Comparison of ENCODE assay signal across 9 mouse cellular contexts in genomic region chr16:18233919-18234670, GRCm38 (mm10). TPM values are rescaled to one million over a fixed set of nuclear protein-coding genes. Genes with fewer than 3 reads are reported as not detected.
DNase-seq lines count a peak whose midpoint lies in the region; ATAC-seq and TF ChIP-seq lines count a peak whose summit lies in the region.
"Had no signal": no experiment of that assay in that cellular context is flagged by ENCODE, and none has a peak within 500 bp of the region (broad histone marks: within the 10 kb centered on the region; RNA-seq: fewer than 3 reads in every experiment).

No protein-coding gene starts in this region.

- WGBS in heart, embryonic 10.5 days: 20% methylated on average over 13 of the region's 13 CpGs
- 19% methylated on average over 13 of the region's 13 CpGs for WGBS in forebrain, embryonic 15.5 days
- 22% methylated on average over 13 of the region's 13 CpGs for WGBS in liver, embryonic 12.5 days (ENCODE audit: insufficient replicate concordance)
- 14% methylated on average over 13 of the region's 13 CpGs for WGBS in stomach, embryonic 14.5 days

- no peaks in the 10 kb centered on the region for H3K9me3 ChIP-seq in heart, embryonic 10.5 days
- H3K9me3 ChIP-seq in CH12.LX (replicated peaks; ENCODE audit: low read length): no peaks in the 10 kb centered on the region
- no peaks in the 10 kb centered on the region for H3K9me3 ChIP-seq in forebrain, embryonic 15.5 days
- no peaks in the 10 kb centered on the region for H3K9me3 ChIP-seq in liver, embryonic 12.5 days (replicated peaks)
- H3K9me3 ChIP-seq in stomach, embryonic 14.5 days (ENCODE audit: control insufficient read depth, low read depth, low read length): no peaks in the 10 kb centered on the region

- dilution Hi-C loops in CH12.LX (cut with MboI; ENCODE audit: extremely low pct_ligation_motif_present, extremely low pct_unique_long_range_greater_than_20kb, low sequenced_read_pairs): no loop called here

- no peaks in the 10 kb centered on the region for H3K79me2 ChIP-seq in CH12.LX (replicated peaks; ENCODE audit: control insufficient read depth, extremely low read depth, insufficient read depth, poor library complexity, severe bottlenecking)

- peak overlapping the region; percentile 84 for H3K9ac ChIP-seq in CH12.LX (ENCODE audit: insufficient read depth, low read depth)
- peak overlapping the region; percentile 90 for H3K9ac ChIP-seq in forebrain, embryonic 15.5 days (replicated peaks)
- H3K9ac ChIP-seq in liver, embryonic 12.5 days: peak overlapping the region; percentile 71
- peak overlapping the region; percentile 85 for H3K9ac ChIP-seq in stomach, embryonic 14.5 days (replicated peaks; ENCODE audit: low read depth, low read length)

- no peak for TF ChIP-seq CTCF in CH12.LX (conservative IDR thresholded peaks at IDR 0.05 in 1 of 2, IDR thresholded peaks at IDR 0.05 in 1 of 2; ENCODE audit: low read depth in 2 of 2, low read length in 2 of 2)

- H3K4me1 ChIP-seq in heart, embryonic 10.5 days: peaks cover 57% of the 10 kb centered on the region
- H3K4me1 ChIP-seq in CH12.LX (ENCODE audit: control insufficient read depth in 1 of 2, insufficient read depth in 2 of 2): peaks cover 23 to 67% of the 10 kb centered on the region in 2 experiments
- peaks cover 48% of the 10 kb centered on the region for H3K4me1 ChIP-seq in forebrain, embryonic 15.5 days
- H3K4me1 ChIP-seq in liver, embryonic 12.5 days: peaks cover 60% of the 10 kb centered on the region
- H3K4me1 ChIP-seq in stomach, embryonic 14.5 days (ENCODE audit: control insufficient read depth, insufficient read depth, low read length): peaks cover 17% of the 10 kb centered on the region

- H3K36me3 ChIP-seq in heart, embryonic 10.5 days: peaks cover 16% of the 10 kb centered on the region
- peaks cover 13 to 47% of the 10 kb centered on the region in 2 experiments for H3K36me3 ChIP-seq in CH12.LX (replicated peaks in 1 of 2; ENCODE audit: control insufficient read depth in 1 of 2, insufficient read depth in 1 of 2, low read length in 1 of 2)
- H3K36me3 ChIP-seq in forebrain, embryonic 15.5 days: peaks cover 15% of the 10 kb centered on the region
- H3K36me3 ChIP-seq in liver, embryonic 12.5 days: peaks cover 14% of the 10 kb centered on the region
- peaks cover 14% of the 10 kb centered on the region for H3K36me3 ChIP-seq in stomach, embryonic 14.5 days (ENCODE audit: control insufficient read depth, insufficient read depth, low read length)

- H3K27me3 ChIP-seq in heart, embryonic 10.5 days (ENCODE audit: insufficient read depth, poor library complexity, severe bottlenecking): no peaks in the 10 kb centered on the region
- H3K27me3 ChIP-seq in CH12.LX (replicated peaks): no peaks in the 10 kb centered on the region
- H3K27me3 ChIP-seq in forebrain, embryonic 15.5 days: no peaks in the 10 kb centered on the region
- peaks cover 36% of the 10 kb centered on the region for H3K27me3 ChIP-seq in liver, embryonic 12.5 days (replicated peaks)
- no peaks in the 10 kb centered on the region for H3K27me3 ChIP-seq in stomach, embryonic 14.5 days (ENCODE audit: control insufficient read depth, insufficient read depth, low read length)

- no peak for TF ChIP-seq RAD21 in CH12.LX (IDR thresholded peaks at IDR 0.05; ENCODE audit: low read depth, low read length)

- H3K27ac ChIP-seq in heart, embryonic 10.5 days: peak overlapping the region; percentile 93
- H3K27ac ChIP-seq in CH12.LX (ENCODE audit: insufficient read depth, low read depth): no peak overlapping the region
- H3K27ac ChIP-seq in forebrain, embryonic 15.5 days (replicated peaks): peak overlapping the region; percentile 88
- 0 out of 2 replicates have a peak overlapping the region, but pooled peaks have one; percentile 17 for H3K27ac ChIP-seq in liver, embryonic 12.5 days
- H3K27ac ChIP-seq in stomach, embryonic 14.5 days (ENCODE audit: low read length): peak overlapping the region; percentile 68; the same call in 1 of the 2 replicates

- peak overlapping the region; percentile 93 for H3K4me3 ChIP-seq in heart, embryonic 10.5 days
- H3K4me3 ChIP-seq in CH12.LX (replicated peaks in 1 of 3; ENCODE audit: low read depth in 2 of 3, low read length in 2 of 3, poor library complexity in 1 of 3): peak overlapping the region; percentile 61 to 79 (median 69)
- peak overlapping the region; percentile 96 for H3K4me3 ChIP-seq in forebrain, embryonic 15.5 days
- peak overlapping the region; percentile 65 for H3K4me3 ChIP-seq in liver, embryonic 12.5 days
- peak overlapping the region; percentile 87 for H3K4me3 ChIP-seq in stomach, embryonic 14.5 days (ENCODE audit: low read depth, low read length)

- in situ Hi-C loops in CH12.LX (cut with MboI; ENCODE audit: low pct_ligation_motif_present, low pct_unique_long_range_greater_than_20kb, low sequenced_read_pairs): no loop called here

- ATAC-seq in forebrain, embryonic 15.5 days (replicated peaks): peak; percentile 28
- ATAC-seq in liver, embryonic 12.5 days: no peak
- ATAC-seq in stomach, embryonic 14.5 days (ENCODE audit: insufficient number of reproducible peaks, insufficient read depth, low FRiP score, low read depth): no peak

- no peak for TF ChIP-seq POLR2A in CH12.LX (IDR thresholded peaks at IDR 0.05; ENCODE audit: low read depth, low read length)

- TF ChIP-seq EP300 in CH12.LX (IDR thresholded peaks at IDR 0.05; ENCODE audit: low read length): no peak

- H3K4me2 ChIP-seq in CH12.LX (ENCODE audit: insufficient read depth, low read depth, poor library complexity, severe bottlenecking): peak overlapping the region; percentile 45
- H3K4me2 ChIP-seq in forebrain, embryonic 15.5 days (replicated peaks): peak overlapping the region; percentile 74
- H3K4me2 ChIP-seq in liver, embryonic 12.5 days: peak overlapping the region; percentile 80
- H3K4me2 ChIP-seq in stomach, embryonic 14.5 days (replicated peaks; ENCODE audit: low read depth, low read length): peak overlapping the region; percentile 77

- DNase-seq in heart, embryonic 10.5 days (ENCODE audit: low spot score): no peak
- no peak for DNase-seq in heart, adult 8-10 months (ENCODE audit: low spot score)
- DNase-seq in CH12.LX (ENCODE audit: extremely low read depth): no peak
- DNase-seq in left cerebral cortex, adult 18-20 months (ENCODE audit: low spot score in 2 of 2): no peak
- no peak for DNase-seq in right cerebral cortex, adult 18-20 months

RNA-seq across cellular contexts. Expression of gene Zdhhc8, which starts 0.8 kb away (rescaled TPM):
- 21.2 and 27.5 TPM in 2 replicates for polyA plus RNA-seq in heart, embryonic 10.5 days (2016; fragmentation: Nextera tagmentation; extraction: Ambion mirVana)
- total RNA-seq in heart, adult 8-10 months (2022): 10 to 100 TPM; 19.5 to 24.0 (median 20.8) TPM
- 10.3 and 12.1 TPM in 2 replicates for total RNA-seq in CH12.LX (2012; rRNA removed)
- 3.2 and 3.6 TPM in 2 replicates for total RNA-seq in CH12.LX (2014; rRNA removed)
- 9.5 and 15.2 TPM in 2 replicates for polyA plus RNA-seq in CH12.LX (2012; ENCODE audit: insufficient read length, low read depth)
- 17.9 and 18.9 TPM in 2 replicates for polyA plus RNA-seq in forebrain, embryonic 15.5 days (2015; fragmentation: Nextera tagmentation; extraction: Ambion mirVana)
- 4.3 and 4.9 TPM in 2 replicates for polyA plus RNA-seq in liver, embryonic 12.5 days (2016; fragmentation: Nextera tagmentation; extraction: Ambion mirVana)
- 9.8 and 11.1 TPM in 2 replicates for polyA plus RNA-seq in stomach, embryonic 14.5 days (2014; fragmentation: Nextera tagmentation; extraction: Ambion mirVana)
- 100 to 1,000 TPM; 106 to 124 TPM for total RNA-seq in left cerebral cortex, adult 18-20 months (2021)

RNA-seq across cellular contexts. Expression of gene Trmt2a, which starts 14.4 kb away (rescaled TPM):
- 83.3 and 111 TPM in 2 replicates for polyA plus RNA-seq in heart, embryonic 10.5 days (2016; fragmentation: Nextera tagmentation; extraction: Ambion mirVana)
- total RNA-seq in heart, adult 8-10 months (2022): 10 to 100 TPM; 15.8 to 19.5 (median 17.7) TPM
- total RNA-seq in CH12.LX (2012; rRNA removed): 155 and 208 TPM in 2 replicates
- 196 and 199 TPM in 2 replicates for total RNA-seq in CH12.LX (2014; rRNA removed)
- 216 and 252 TPM in 2 replicates for polyA plus RNA-seq in CH12.LX (2012; ENCODE audit: insufficient read length, low read depth)
- polyA plus RNA-seq in forebrain, embryonic 15.5 days (2015; fragmentation: Nextera tagmentation; extraction: Ambion mirVana): 114 and 119 TPM in 2 replicates
- polyA plus RNA-seq in liver, embryonic 12.5 days (2016; fragmentation: Nextera tagmentation; extraction: Ambion mirVana): 88.8 and 96.5 TPM in 2 replicates
- polyA plus RNA-seq in stomach, embryonic 14.5 days (2014; fragmentation: Nextera tagmentation; extraction: Ambion mirVana): 79.1 and 80.2 TPM in 2 replicates
- total RNA-seq in left cerebral cortex, adult 18-20 months (2021): 10 to 100 TPM; 41.8 to 48.5 TPM

RNA-seq across cellular contexts. Expression of gene Ranbp1, which starts 14.4 kb away (rescaled TPM):
- polyA plus RNA-seq in heart, embryonic 10.5 days (2016; fragmentation: Nextera tagmentation; extraction: Ambion mirVana): 601 and 873 TPM in 2 replicates
- 10 to 100 TPM; 30.5 to 40.3 (median 34.7) TPM for total RNA-seq in heart, adult 8-10 months (2022)
- 605 and 763 TPM in 2 replicates for total RNA-seq in CH12.LX (2012; rRNA removed)
- total RNA-seq in CH12.LX (2014; rRNA removed): 1,124 and 1,127 TPM in 2 replicates
- 1,263 and 1,327 TPM in 2 replicates for polyA plus RNA-seq in CH12.LX (2012; ENCODE audit: insufficient read length, low read depth)
- 441 and 464 TPM in 2 replicates for polyA plus RNA-seq in forebrain, embryonic 15.5 days (2015; fragmentation: Nextera tagmentation; extraction: Ambion mirVana)
- 595 and 610 TPM in 2 replicates for polyA plus RNA-seq in liver, embryonic 12.5 days (2016; fragmentation: Nextera tagmentation; extraction: Ambion mirVana)
- polyA plus RNA-seq in stomach, embryonic 14.5 days (2014; fragmentation: Nextera tagmentation; extraction: Ambion mirVana): 613 and 635 TPM in 2 replicates
- total RNA-seq in left cerebral cortex, adult 18-20 months (2021): 10 to 100 TPM; 85.5 to 91.0 TPM

RNA-seq across cellular contexts. Expression of gene Ccdc188, which starts 16.4 kb away (rescaled TPM):
- polyA plus RNA-seq in heart, embryonic 10.5 days (2016; fragmentation: Nextera tagmentation; extraction: Ambion mirVana): not detected in 2 replicates
- not detected for total RNA-seq in heart, adult 8-10 months (2022)
- 0.30 and 0.50 TPM in 2 replicates for total RNA-seq in CH12.LX (2012; rRNA removed)
- not detected in 2 replicates for total RNA-seq in CH12.LX (2014; rRNA removed)
- polyA plus RNA-seq in CH12.LX (2012; ENCODE audit: insufficient read length, low read depth): 0.30 TPM in 1 of 2 replicates, not detected in the other
- polyA plus RNA-seq in forebrain, embryonic 15.5 days (2015; fragmentation: Nextera tagmentation; extraction: Ambion mirVana): 0.27 TPM in 1 of 2 replicates, not detected in the other
- polyA plus RNA-seq in liver, embryonic 12.5 days (2016; fragmentation: Nextera tagmentation; extraction: Ambion mirVana): not detected in 2 replicates
- not detected in 2 replicates for polyA plus RNA-seq in stomach, embryonic 14.5 days (2014; fragmentation: Nextera tagmentation; extraction: Ambion mirVana)
- not detected for total RNA-seq in left cerebral cortex, adult 18-20 months (2021)
- total RNA-seq: left cerebral cortex, postnatal 25 days had no signal

RNA-seq across cellular contexts. Expression of gene Gm49776, which starts 24.0 kb away (rescaled TPM):
- polyA plus RNA-seq in heart, embryonic 10.5 days (2016; fragmentation: Nextera tagmentation; extraction: Ambion mirVana): 1.4 and 4.0 TPM in 2 replicates
- total RNA-seq in heart, adult 8-10 months (2022): not detected
- total RNA-seq in CH12.LX (2012; rRNA removed): 0.25 TPM in 1 of 2 replicates, not detected in the other
- total RNA-seq in CH12.LX (2014; rRNA removed): not detected in 2 replicates
- 25.0 TPM in 2 replicates for polyA plus RNA-seq in CH12.LX (2012; ENCODE audit: insufficient read length, low read depth)
- 3.1 and 6.6 TPM in 2 replicates for polyA plus RNA-seq in forebrain, embryonic 15.5 days (2015; fragmentation: Nextera tagmentation; extraction: Ambion mirVana)
- 1.7 TPM in 1 of 2 replicates, not detected in the other for polyA plus RNA-seq in liver, embryonic 12.5 days (2016; fragmentation: Nextera tagmentation; extraction: Ambion mirVana)
- not detected in 2 replicates for polyA plus RNA-seq in stomach, embryonic 14.5 days (2014; fragmentation: Nextera tagmentation; extraction: Ambion mirVana)
- total RNA-seq in left cerebral cortex, adult 18-20 months (2021): not detected
